Mouse (Mus musculus): ENCODE data around the gene Stn1. TPM values are rescaled to one million over a fixed set of nuclear protein-coding genes. Genes with fewer than 3 reads are reported as not detected.

The Stn1 gene
- polyA plus RNA-seq, 1 experiment from 2014 or later = 30.2 TPM

DNA sequence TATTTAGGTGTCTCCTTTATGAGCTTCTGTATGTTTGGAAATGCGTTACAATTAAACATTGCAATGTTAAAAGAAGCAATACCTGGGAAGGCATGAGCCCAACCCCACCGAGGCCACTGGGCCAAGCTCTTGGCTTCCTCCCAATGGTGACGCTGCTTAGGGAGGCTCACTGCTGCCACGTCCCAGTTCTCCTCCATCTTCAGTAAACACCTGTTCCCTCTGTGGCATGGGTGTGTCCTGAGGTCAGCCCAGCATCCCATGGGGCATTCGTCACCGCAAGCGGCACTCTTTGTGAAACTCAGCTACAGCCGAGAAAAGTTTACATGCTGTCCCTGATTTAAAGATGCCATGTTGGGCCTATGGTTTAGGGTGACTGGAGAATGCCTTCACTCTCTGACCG is 49.7 kb downstream of the Stn1 start:
- ATAC-seq = no peak
- WGBS = 91% methylated on average over 9 of the region's 9 CpGs
- H3K27me3 ChIP-seq = no peaks in the 10 kb centered on the region

DNA sequence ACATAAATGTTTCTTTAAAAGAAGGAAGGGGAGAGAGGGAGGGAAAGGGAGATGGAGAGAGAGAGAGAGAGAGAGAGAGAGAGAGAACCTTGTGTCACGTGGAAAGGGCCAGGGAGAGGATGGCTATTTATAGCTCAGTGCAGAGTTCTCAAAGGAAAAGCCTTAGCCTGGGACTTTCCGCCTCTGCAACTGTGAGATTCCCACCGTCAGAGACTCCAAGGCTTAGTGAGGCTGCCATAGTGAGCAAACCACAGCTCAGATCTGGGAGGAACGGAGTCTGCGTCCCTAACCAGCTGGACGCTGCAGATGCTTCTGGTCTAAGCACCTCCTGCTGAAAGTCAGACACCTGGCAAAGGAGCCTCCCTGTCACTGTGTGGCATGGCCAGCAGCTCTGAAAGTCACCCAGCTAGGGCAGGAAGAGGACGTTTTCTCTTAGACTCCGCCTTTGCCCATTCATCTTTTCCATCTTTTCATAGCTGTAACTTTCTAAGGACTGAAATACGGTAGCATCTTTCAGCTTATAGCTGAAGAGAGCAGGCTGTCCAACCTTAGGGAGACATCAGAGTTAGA is 51.2 kb downstream of the Stn1 start:
- no peak overlapping the region for H3K4me2 ChIP-seq (replicated peaks)
- no peak overlapping the region for H3K27ac ChIP-seq
- peaks cover 11% of the 10 kb centered on the region for H3K4me1 ChIP-seq (replicated peaks)
- ATAC-seq = no peak
- no peak overlapping the region for H3K4me3 ChIP-seq (replicated peaks)
- H3K27me3 ChIP-seq = no peaks in the 10 kb centered on the region
- no peaks in the 10 kb centered on the region for H3K36me3 ChIP-seq
- H3K9ac ChIP-seq (replicated peaks) = no peak overlapping the region; the same call in 1 of the 2 replicates
- WGBS = 55% methylated on average over 9 of the region's 9 CpGs
- peaks cover 6% of the 10 kb centered on the region; the same call in 1 of the 2 replicates for H3K9me3 ChIP-seq

More for the DNA sequence above, 49.7 kb downstream of the Stn1 start:
- H3K36me3 ChIP-seq = no peaks in the 10 kb centered on the region
- no peak overlapping the region for H3K27ac ChIP-seq
- no peak overlapping the region for H3K4me2 ChIP-seq (replicated peaks)
- peaks cover 18% of the 10 kb centered on the region for H3K4me1 ChIP-seq (replicated peaks)
- H3K4me3 ChIP-seq (replicated peaks) = no peak overlapping the region
- H3K9me3 ChIP-seq = no peaks in the 10 kb centered on the region
- no peak overlapping the region for H3K9ac ChIP-seq (replicated peaks)

DNA sequence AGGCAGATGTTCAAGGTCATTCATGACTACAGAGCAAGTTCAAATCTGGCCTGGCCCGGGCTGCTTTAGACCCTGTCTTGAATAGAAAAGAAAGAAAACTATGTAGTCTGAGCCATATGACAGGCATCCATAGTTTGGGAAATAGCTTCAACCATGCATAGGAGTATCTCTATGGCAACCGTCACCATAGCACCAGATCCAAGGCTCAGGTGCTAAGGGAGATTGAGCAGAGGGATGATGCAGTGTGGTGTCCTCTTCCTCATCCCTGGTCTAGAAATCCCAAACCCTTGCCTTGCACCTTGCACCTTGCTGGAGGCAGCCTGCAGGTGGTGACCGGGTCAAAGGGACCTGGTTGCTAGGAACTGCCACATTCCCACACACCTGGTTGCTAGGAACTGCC is 53.2 kb downstream of the Stn1 start:
- peaks cover 11% of the 10 kb centered on the region for H3K4me1 ChIP-seq (replicated peaks)
- no peak overlapping the region for H3K4me2 ChIP-seq (replicated peaks)
- no peak overlapping the region for H3K4me3 ChIP-seq (replicated peaks)
- 75% methylated on average over 3 of the region's 3 CpGs for WGBS
- peak; percentile 45; the same call in 1 of the 2 replicates for ATAC-seq
- H3K27me3 ChIP-seq = no peaks in the 10 kb centered on the region
- H3K36me3 ChIP-seq = no peaks in the 10 kb centered on the region
- H3K27ac ChIP-seq = no peak overlapping the region
- H3K9me3 ChIP-seq = peaks cover 6% of the 10 kb centered on the region; the same call in 1 of the 2 replicates
- H3K9ac ChIP-seq (replicated peaks) = no peak overlapping the region

- Histone ChIP-seq H3K4me1 (replicated peaks) (peaks cover 11% of the 10 kb centered on the region), H3K4me3 (replicated peaks) (no peak overlapping the region), H3K9me3 (peaks cover 6% of the 10 kb centered on the region; the same call in 1 of the 2 replicates), H3K27ac (no peak overlapping the region), H3K9ac (replicated peaks) (no peak overlapping the region), H3K36me3 (no peaks in the 10 kb centered on the region), H3K4me2 (replicated peaks) (no peak overlapping the region), H3K27me3 (no peaks in the 10 kb centered on the region)
- WGBS = 75% methylated on average over 3 of the region's 3 CpGs
- ATAC-seq = no peak
Measured at GRCm38 (mm10) chr19:47483346-47483745, 54.0 kb downstream of the Stn1 start.

DNA sequence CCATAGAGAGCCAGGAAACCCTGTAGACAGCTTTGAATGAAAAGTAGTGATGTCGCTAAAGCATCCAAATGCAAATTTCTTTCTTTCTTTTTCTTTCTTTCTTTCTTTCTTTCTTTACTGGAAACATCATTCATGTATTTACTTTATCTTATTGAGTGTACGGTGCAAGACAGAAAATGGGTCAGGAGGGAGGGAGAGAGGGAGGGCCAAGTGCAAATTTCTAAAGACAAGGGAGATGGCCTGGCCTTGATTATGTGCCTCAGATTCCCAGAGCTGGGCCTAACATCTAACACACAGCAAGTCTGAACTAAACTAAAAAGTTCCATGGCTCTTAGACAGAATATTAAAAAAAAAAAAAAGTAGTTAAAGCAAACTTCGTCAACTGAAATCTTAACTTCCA is 63.9 kb downstream of the Stn1 start:
- H3K9ac ChIP-seq (replicated peaks) = 0 out of 2 replicates have a peak overlapping the region, but pooled peaks have one; percentile 46
- 62% methylated on average over 3 of the region's 3 CpGs for WGBS
- no peak for ATAC-seq

GRCm38 (mm10) chr19:47472881-47473400 is 64.4 kb downstream of the Stn1 start:
- H3K4me3 ChIP-seq (replicated peaks) = no peak overlapping the region
- H3K27me3 ChIP-seq = no peaks in the 10 kb centered on the region
- 26% methylated on average over 15 of the region's 15 CpGs for WGBS
- no peaks in the 10 kb centered on the region for H3K36me3 ChIP-seq
- peak overlapping the region; percentile 56; the same call in 1 of the 2 replicates for H3K27ac ChIP-seq
- H3K9me3 ChIP-seq = no peaks in the 10 kb centered on the region
- peak; percentile 65 for ATAC-seq
- peak overlapping the region; percentile 29 for H3K4me2 ChIP-seq (replicated peaks)
- H3K9ac ChIP-seq (replicated peaks) = peak overlapping the region; percentile 46; the same call in 1 of the 2 replicates
- peaks cover 10% of the 10 kb centered on the region for H3K4me1 ChIP-seq (replicated peaks)

More for the DNA sequence above, 63.9 kb downstream of the Stn1 start:
- Histone ChIP-seq H3K9me3 (no peaks in the 10 kb centered on the region), H3K27ac (peak overlapping the region; percentile 56; the same call in 1 of the 2 replicates), H3K4me2 (replicated peaks) (no peak overlapping the region), H3K4me3 (replicated peaks) (no peak overlapping the region), H3K36me3 (no peaks in the 10 kb centered on the region), H3K27me3 (no peaks in the 10 kb centered on the region), H3K4me1 (replicated peaks) (peaks cover 10% of the 10 kb centered on the region)

- Histone ChIP-seq H3K4me1 (replicated peaks) (peaks cover 10% of the 10 kb centered on the region), H3K4me2 (replicated peaks) (no peak overlapping the region), H3K27ac (no peak overlapping the region), H3K4me3 (replicated peaks) (no peak overlapping the region), H3K9ac (replicated peaks) (no peak overlapping the region), H3K36me3 (no peaks in the 10 kb centered on the region), H3K27me3 (no peaks in the 10 kb centered on the region), H3K9me3 (no peaks in the 10 kb centered on the region)
- no peak for ATAC-seq
- 89% methylated on average over 4 of the region's 4 CpGs for WGBS
Measured at GRCm38 (mm10) chr19:47471808-47472207, 65.5 kb downstream of the Stn1 start.

- WGBS = 74% methylated on average over 3 of the region's 3 CpGs
- H3K27me3 ChIP-seq = no peaks in the 10 kb centered on the region
- H3K4me2 ChIP-seq (replicated peaks) = no peak overlapping the region
- H3K9me3 ChIP-seq = no peaks in the 10 kb centered on the region
- no peak for ATAC-seq
- H3K4me1 ChIP-seq (replicated peaks) = peaks cover 20% of the 10 kb centered on the region
- H3K4me3 ChIP-seq (replicated peaks) = no peak overlapping the region
- H3K36me3 ChIP-seq = no peaks in the 10 kb centered on the region
- no peak overlapping the region for H3K9ac ChIP-seq (replicated peaks)
- no peak overlapping the region for H3K27ac ChIP-seq
Measured at GRCm38 (mm10) chr19:47468750-47469149, 68.6 kb downstream of the Stn1 start.

GRCm38 (mm10) chr19:47466775-47467174 is 70.5 kb downstream of the Stn1 start:
- ATAC-seq = no peak
- Histone ChIP-seq H3K36me3 (no peaks in the 10 kb centered on the region), H3K27me3 (no peaks in the 10 kb centered on the region), H3K4me2 (replicated peaks) (no peak overlapping the region), H3K9me3 (no peaks in the 10 kb centered on the region), H3K9ac (replicated peaks) (no peak overlapping the region), H3K4me3 (replicated peaks) (no peak overlapping the region), H3K4me1 (replicated peaks) (peaks cover 26% of the 10 kb centered on the region), H3K27ac (no peak overlapping the region)
- WGBS = 76% methylated on average over 8 of the region's 8 CpGs

GRCm38 (mm10) chr19:47465467-47465866 is 71.8 kb downstream of the Stn1 start:
- 70% methylated on average over 9 of the region's 9 CpGs for whole genome bisulfite sequencing
- Histone ChIP-seq H3K9ac (replicated peaks) (no peak overlapping the region), H3K27me3 (no peaks in the 10 kb centered on the region), H3K4me1 (replicated peaks) (peaks cover 28% of the 10 kb centered on the region), H3K4me2 (replicated peaks) (no peak overlapping the region), H3K36me3 (no peaks in the 10 kb centered on the region), H3K9me3 (no peaks in the 10 kb centered on the region), H3K4me3 (replicated peaks) (no peak overlapping the region), H3K27ac (no peak overlapping the region)
- ATAC-seq = no peak

DNA sequence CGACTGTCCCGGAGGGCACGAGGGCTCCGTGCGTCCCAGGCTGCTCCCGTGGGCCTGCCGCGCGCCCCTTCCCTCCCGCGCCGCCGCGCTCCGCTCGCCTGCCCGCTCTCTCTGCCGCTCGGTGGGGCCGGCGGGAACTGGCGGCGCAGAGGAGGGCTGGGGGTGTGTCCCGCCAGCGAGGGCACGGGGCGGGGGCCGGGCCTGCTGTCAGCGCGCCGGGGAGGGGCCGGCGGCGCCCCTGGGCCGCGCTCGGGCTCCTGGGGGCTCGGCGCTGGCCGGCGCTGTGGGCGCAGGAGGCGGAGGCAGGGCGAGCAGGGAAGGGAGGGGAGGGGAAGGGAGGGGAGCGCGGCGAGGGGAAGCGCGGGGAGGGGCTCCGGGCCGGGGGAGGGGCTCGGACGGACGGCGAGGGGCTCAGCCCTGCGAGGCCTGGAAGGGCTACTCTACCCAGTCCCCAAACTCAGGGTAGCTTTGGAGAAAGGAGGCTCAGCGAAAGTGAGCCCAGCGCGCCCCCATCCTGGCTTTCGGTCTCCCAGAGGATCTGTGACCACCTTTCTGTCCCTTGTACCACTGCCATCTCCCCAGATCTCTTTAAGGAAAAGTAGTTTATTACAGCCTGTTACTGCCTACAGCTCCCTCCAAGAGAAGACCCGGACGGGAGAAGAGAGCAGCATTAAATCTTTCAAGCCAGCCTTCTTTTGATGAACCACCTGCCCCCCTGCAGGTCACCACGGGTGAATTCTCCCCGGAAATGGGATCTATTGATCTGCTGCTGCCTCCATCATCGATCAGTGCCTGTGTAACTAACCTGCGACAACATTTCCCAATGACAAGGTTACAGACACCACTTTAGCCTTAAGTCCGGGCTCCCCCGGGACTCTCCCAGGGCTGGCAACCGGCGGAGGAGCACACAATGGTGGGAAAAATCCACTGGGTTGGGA is 72.7 kb downstream of the Stn1 start, which contains the start of gene Sh3pxd2a:
Sh3pxd2a (minus strand) TSS at position 98 of the 938 bp plus-strand sequence.
- Histone ChIP-seq H3K4me3 (replicated peaks) (peak within 1 kb of the TSS; percentile 79), H3K36me3 (no peaks in the 10 kb centered on the region), H3K9ac (replicated peaks) (peak within 1 kb of the TSS; percentile 86), H3K27me3 (no peaks in the 10 kb centered on the region), H3K4me2 (replicated peaks) (peak within 1 kb of the TSS; percentile 95), H3K27ac (peak within 1 kb of the TSS; percentile 79), H3K4me1 (replicated peaks) (peaks cover 37% of the 10 kb centered on the region), H3K9me3 (no peaks in the 10 kb centered on the region)
- WGBS = under 1% methylated on average over 47 of the region's 70 CpGs
- peak; percentile 88 for ATAC-seq

Data from midbrain, embryonic 13.5 days (tissue).